Mouse (Mus musculus): ENCODE measurements at regions not wholly inside any gene's neighbourhood (a gene's known extent, or its start where the extent isn't known, plus 50 kb on each side); places are given as distances from the start of the nearest gene placed in this dataset.

DNA sequence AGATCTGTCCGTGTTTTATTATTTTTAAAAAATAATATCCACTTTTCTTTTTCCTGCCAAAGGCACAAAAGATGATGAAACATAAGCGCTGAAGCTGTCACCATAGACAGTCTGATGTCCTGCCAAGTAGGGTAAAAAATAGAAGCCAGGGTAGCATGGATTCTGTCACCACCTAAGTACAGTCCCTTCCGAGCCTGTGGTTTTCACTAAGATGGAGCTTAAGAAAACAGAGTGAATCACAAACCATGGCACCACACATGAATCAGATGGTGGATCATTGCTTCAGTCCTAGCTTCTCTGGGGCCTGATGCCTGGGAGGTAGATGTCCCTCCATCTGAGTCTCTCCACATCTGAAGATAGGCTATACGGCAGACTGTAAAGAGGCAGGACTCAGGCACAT, 55.9 kb upstream of the Fmod start:
- in situ Hi-C loops (cut with MboI; ENCODE audit: low pct_unique_long_range_greater_than_20kb): no loop called here
- no peak for TF ChIP-seq CTCF (IDR thresholded peaks at IDR 0.05)
- ChIA-PET CTCF (interaction anchor here (1.5 kb wide), 1 partner anchor 8 kb away, joined by 4 read pairs; no protein-coding TSS in a partner anchor), POLR2A (no interaction called here)
- ATAC-seq (no peak), DNase-seq (ENCODE audit: low read depth, low spot score) (no peak)
- no peaks in the 10 kb centered on the region for H3K27me3 ChIP-seq

DNA sequence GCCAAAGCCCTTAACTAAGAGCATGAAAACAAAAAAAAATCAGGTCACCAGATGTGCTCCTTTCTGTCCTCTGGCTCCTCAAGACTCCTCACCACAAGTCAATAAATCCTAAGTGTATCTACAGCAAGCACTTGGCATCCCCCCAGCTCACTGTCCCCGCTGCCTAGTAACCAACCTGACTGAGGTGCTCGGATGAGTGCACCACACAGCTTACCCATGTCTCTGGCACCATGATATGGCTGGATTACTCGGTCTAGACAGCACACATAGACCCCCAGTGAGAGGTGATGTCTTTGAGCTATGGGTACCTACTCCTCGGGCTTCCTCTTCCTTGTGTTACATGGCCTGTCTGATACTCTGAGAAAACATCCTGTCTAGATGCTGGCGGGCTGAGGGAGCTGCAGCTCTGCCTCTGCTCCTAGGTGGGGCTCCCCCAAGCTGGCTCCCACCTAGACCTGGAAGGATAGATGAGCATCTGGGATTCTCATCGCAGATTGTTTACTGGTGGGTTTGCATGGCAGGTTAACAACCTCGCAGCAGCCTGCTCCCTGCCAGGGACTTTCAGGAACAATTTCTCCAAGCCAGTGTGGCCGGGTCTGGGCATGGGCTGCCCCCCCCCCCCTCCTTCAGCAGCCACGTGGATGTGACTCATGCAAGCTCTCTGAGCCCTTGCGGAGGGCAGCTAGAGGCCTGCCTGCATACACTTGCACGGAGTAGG, 57.2 kb upstream of the Prelp start:
- no peak for TF ChIP-seq CTCF (IDR thresholded peaks at IDR 0.05)
- ChIA-PET POLR2A (interaction anchor here (0.7 kb wide), 1 partner anchor 811 kb away, joined by 3 read pairs; no protein-coding TSS in a partner anchor), CTCF (interaction anchor here (1.1 to 1.5 kb wide), 2 partner anchors 19 to 67 kb away, joined by 4 to 7 read pairs; no protein-coding TSS in a partner anchor)
- DNase-seq (ENCODE audit: low read depth, low spot score) (peak; percentile 96), ATAC-seq (peak; percentile 83)
- in situ Hi-C loops (cut with MboI; ENCODE audit: low pct_unique_long_range_greater_than_20kb): no loop called here
- no peaks in the 10 kb centered on the region for H3K27me3 ChIP-seq

DNA sequence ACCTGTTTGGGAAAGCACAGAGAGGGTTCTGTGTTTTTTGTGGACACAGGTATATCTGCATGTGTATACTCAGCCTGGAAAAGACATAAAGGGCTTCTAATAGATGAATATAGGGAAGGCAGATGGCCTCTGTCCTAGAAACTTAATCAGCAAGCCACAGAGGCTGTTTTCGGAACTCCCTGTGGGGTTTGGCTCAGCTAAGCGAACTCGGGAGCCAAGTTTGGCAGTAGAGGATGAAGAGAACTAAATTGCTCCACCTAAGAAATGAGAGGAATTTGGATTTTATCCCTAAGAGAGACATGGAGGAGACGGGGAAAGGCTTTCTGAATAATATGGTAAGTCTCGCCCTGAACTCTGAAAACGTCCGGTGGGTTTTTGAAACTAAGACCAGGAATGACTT, 56.0 kb upstream of the Prelp start:
- no peak for ATAC-seq
- no peaks in the 10 kb centered on the region for H3K27me3 ChIP-seq
- ChIA-PET POLR2A (no interaction called here), CTCF (interaction anchor here (1.5 kb wide), 1 partner anchor 17 kb away, joined by 4 read pairs; no protein-coding TSS in a partner anchor)
- in situ Hi-C loops (cut with MboI; ENCODE audit: low pct_unique_long_range_greater_than_20kb): no loop called here
- no peak for DNase-seq (ENCODE audit: low read depth, low spot score)
- no peak for TF ChIP-seq CTCF (IDR thresholded peaks at IDR 0.05)

DNA sequence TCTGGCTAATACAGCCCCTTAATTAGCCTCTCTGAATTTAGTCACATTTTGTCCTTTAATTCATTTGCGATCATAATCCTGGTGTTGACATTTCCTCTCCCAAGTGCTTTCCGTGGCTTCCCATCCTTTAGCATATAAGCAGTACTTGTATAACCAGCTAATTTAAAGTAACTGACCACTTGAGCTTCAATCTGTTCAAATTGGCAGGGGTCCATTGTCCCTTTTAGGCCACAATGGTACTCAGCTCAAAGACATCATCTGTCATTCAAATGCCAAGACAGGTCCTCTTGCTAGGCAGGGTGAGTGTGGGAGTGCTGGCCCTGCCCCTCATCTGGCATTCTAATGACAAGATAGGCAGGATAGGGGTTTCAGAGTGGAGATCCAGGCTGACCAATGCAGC, 52.6 kb upstream of the Prelp start:
- ChIA-PET POLR2A (interaction anchor here (0.7 to 1.2 kb wide), 2 partner anchors 9 to 812 kb away, joined by 3 to 4 read pairs; no protein-coding TSS in a partner anchor), CTCF (interaction anchor here (0.9 kb wide), 1 partner anchor 9 kb away, joined by 3 read pairs; no protein-coding TSS in a partner anchor)
- TF ChIP-seq CTCF (IDR thresholded peaks at IDR 0.05): no peak
- ATAC-seq (no peak), DNase-seq (ENCODE audit: low read depth, low spot score) (no peak)
- no peaks in the 10 kb centered on the region for H3K27me3 ChIP-seq
- in situ Hi-C loops (cut with MboI; ENCODE audit: low pct_unique_long_range_greater_than_20kb): loop anchor here (5.0 kb wide), 1 partner anchor 134 kb away; no protein-coding TSS in a partner anchor

DNA sequence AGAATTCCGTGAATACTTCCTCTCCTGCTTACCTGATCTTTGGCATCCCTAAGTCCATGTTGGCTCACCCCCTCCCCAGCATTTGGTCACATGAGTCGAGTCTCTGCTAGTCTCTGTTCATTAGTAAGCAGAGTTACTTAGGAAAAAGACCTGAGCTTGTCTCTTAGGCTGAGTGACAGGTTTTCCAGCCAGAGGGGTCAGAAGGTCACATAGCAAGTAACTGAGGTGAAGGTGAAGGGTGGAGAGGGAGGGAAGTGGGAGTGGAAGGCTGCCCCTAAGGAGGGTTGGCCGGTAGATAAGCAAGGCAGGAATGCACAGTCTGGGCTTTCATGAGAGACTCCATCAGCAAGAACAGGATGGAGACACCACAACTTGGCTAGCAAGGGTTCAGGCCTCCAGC, 50.1 kb upstream of the Prelp start:
- TF ChIP-seq CTCF (IDR thresholded peaks at IDR 0.05): no peak
- DNase-seq (ENCODE audit: low read depth, low spot score) (no peak), ATAC-seq (no peak)
- in situ Hi-C loops (cut with MboI; ENCODE audit: low pct_unique_long_range_greater_than_20kb): loop anchor here (5.0 kb wide), 1 partner anchor 136 kb away; no protein-coding TSS in a partner anchor
- no peaks in the 10 kb centered on the region for H3K27me3 ChIP-seq
- POLR2A ChIA-PET: no interaction called here
- CTCF ChIA-PET: no interaction called here
